Mouse (Mus musculus) activated CD4-positive, CD25-positive, alpha-beta regulatory T cell, adult 9 weeks (primary cell): Measurements from ENCODE around the gene Bhlha9. TPM values are rescaled to one million over a fixed set of nuclear protein-coding genes. Genes with fewer than 3 reads are reported as not detected.

Experiments
- polyA plus RNA-seq: library from polyadenylated mRNA; unstranded; fragments of 100-300 nt; shearing (Covaris generic); gene quantifications from one replicate; pipeline ENCODE4 v1.2.1, GENCODE M21; 2017

Gene Bhlha9
- not detected for polyA plus RNA-seq

DNA sequence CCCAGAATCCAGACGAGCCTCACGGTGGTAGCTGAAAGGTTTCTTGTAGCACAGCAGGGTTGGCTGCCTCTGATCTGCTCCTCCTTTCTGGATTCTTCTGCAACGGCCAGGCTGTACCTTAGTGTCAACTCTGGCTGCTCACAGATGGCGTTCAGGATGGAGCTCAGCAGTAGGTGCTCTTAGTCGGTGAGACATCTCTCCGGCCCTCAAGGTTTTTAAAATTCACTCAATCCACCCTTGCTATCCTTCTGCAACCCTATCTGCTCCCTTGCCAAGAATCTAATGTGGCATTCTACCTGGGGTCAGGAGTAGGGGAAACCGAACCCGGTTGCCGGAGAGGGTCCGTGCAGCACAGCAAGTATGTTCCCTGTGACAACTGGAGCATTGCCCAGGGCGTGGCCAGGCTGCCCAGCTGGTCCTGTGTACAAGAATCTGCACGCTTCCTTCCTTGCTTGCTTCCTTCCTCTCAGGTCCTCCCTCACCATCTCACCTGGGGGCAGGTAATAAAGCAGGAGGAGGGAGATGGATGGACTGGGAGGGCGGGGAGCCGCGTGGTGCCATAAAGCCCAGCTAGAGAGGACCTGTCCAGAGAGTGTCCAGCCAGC lies at the start of gene Bhlha9:
Bhlha9 (plus strand) TSS at position 600 of the 605 bp plus-strand sequence.

DNA sequence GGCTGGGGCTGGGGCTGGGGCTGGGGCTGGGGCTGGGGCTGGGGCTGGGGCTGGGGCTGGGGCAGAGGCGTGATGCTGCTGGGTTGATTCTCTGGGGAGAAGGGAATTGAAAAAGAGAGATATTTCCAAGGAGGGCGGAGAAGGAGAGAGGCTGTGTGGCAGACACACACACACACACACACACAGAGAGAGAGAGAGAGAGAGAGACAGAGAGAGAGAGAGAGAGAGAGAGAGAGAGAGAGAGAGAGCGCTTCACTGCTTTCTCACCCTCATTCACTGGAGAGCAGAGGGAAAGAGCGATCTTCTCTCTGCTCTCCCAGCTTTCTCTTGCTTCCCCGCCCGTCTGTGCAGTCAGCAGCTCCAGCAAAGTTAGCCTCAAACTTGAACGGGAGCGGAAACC lies 7.2 kb downstream of the Bhlha9 start, which contains the start of gene Trarg1:
Trarg1 (plus strand) TSS at position 301 of the 400 bp plus-strand sequence.

Other genes with a start within 250 kb of the Bhlha9 start
- 38.7 TPM for gene Abr, start 50.2 kb upstream of the Bhlha9 start, polyA plus RNA-seq
- gene Trarg1, start 7.3 kb downstream of the Bhlha9 start, polyA plus RNA-seq, result not detected
- gene Gosr1, start 91.1 kb downstream of the Bhlha9 start, polyA plus RNA-seq, result 75.7 TPM
- 1.4 TPM for gene Cpd, start 174.5 kb downstream of the Bhlha9 start, polyA plus RNA-seq
- 0.33 TPM for gene Tmigd1, start 229.7 kb downstream of the Bhlha9 start, polyA plus RNA-seq